In the genomic region with DNA sequence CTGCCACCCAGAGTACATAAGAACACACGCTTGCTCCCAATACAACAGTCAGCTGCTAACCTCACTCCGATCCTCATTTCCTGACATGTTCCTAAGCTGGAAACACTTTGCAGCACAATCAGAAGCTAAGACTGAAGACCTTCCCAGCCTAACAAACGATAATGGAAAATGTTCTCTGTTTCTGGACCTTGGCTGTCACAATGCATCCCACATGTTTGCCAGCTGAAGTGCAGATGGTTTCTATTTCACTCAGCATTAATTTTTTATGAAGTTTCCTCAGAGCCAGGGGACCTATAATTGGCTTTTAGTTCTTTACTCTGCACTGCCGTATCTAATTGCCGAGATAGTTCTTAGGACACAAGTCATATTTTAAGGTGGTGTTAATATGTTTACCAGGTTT, we compare ENCODE assay signal across 16 mouse cellular contexts. TPM values are rescaled to one million over a fixed set of nuclear protein-coding genes. Genes with fewer than 3 reads are reported as not detected.
DNase-seq lines count a peak whose midpoint lies in the region; ATAC-seq lines count a peak whose summit lies in the region.
"Had no signal": no experiment of that assay in that cellular context is flagged by ENCODE, and none has a peak within 500 bp of the region (broad histone marks: within the 10 kb centered on the region; RNA-seq: fewer than 3 reads in every experiment).

No protein-coding gene starts in this region.

- H3K4me2 ChIP-seq in heart, embryonic 11.5 days: no peak overlapping the region
- H3K4me2 ChIP-seq in liver, embryonic 11.5 days: no peak overlapping the region
- H3K4me2 ChIP-seq: hindbrain, embryonic 13.5 days; stomach, embryonic 15.5 days had no signal

- H3K27me3 ChIP-seq in heart, embryonic 11.5 days (ENCODE audit: control insufficient read depth, insufficient read depth, low read length): no peaks in the 10 kb centered on the region
- no peaks in the 10 kb centered on the region for H3K27me3 ChIP-seq in embryonic facial prominence, embryonic 10.5 days (replicated peaks; ENCODE audit: low read depth, poor library complexity, severe bottlenecking)
- H3K27me3 ChIP-seq in liver, embryonic 11.5 days (replicated peaks; ENCODE audit: control insufficient read depth, insufficient read depth, low read length): no peaks in the 10 kb centered on the region
- H3K27me3 ChIP-seq: hindbrain, embryonic 13.5 days; stomach, embryonic 15.5 days had no signal

- peaks cover 3% of the 10 kb centered on the region; the same call in 1 of the 2 replicates for H3K4me1 ChIP-seq in heart, embryonic 11.5 days (ENCODE audit: control insufficient read depth, insufficient read depth, low read length)
- H3K4me1 ChIP-seq in embryonic facial prominence, embryonic 10.5 days: peaks cover 8% of the 10 kb centered on the region; the same call in 1 of the 2 replicates
- H3K4me1 ChIP-seq in liver, embryonic 11.5 days (replicated peaks; ENCODE audit: control insufficient read depth, insufficient read depth, low read length): no peaks in the 10 kb centered on the region; the same call in 1 of the 2 replicates
- H3K4me1 ChIP-seq: stomach, embryonic 15.5 days had no signal

- H3K9me3 ChIP-seq in heart, embryonic 11.5 days (replicated peaks; ENCODE audit: control insufficient read depth, low read length): no peaks in the 10 kb centered on the region
- H3K9me3 ChIP-seq in embryonic facial prominence, embryonic 10.5 days: no peaks in the 10 kb centered on the region
- no peaks in the 10 kb centered on the region for H3K9me3 ChIP-seq in liver, embryonic 11.5 days (ENCODE audit: control insufficient read depth, low read length)
- H3K9me3 ChIP-seq: hindbrain, embryonic 13.5 days; stomach, embryonic 15.5 days had no signal

- H3K36me3 ChIP-seq in heart, embryonic 11.5 days (ENCODE audit: control insufficient read depth, insufficient read depth, low read length): no peaks in the 10 kb centered on the region
- no peaks in the 10 kb centered on the region for H3K36me3 ChIP-seq in embryonic facial prominence, embryonic 10.5 days (replicated peaks)
- no peaks in the 10 kb centered on the region for H3K36me3 ChIP-seq in liver, embryonic 11.5 days (ENCODE audit: control insufficient read depth, insufficient read depth, low read length)
- H3K36me3 ChIP-seq: hindbrain, embryonic 13.5 days; stomach, embryonic 15.5 days had no signal

- no peak for ATAC-seq in heart, embryonic 11.5 days (replicated peaks; ENCODE audit: insufficient number of reproducible peaks, low FRiP score, low TSS enrichment)
- no peak for ATAC-seq in liver, embryonic 11.5 days (replicated peaks; ENCODE audit: low FRiP score)

- H3K4me3 ChIP-seq in heart, embryonic 11.5 days (ENCODE audit: low read depth, low read length): no peak overlapping the region
- no peak overlapping the region for H3K4me3 ChIP-seq in embryonic facial prominence, embryonic 10.5 days
- H3K4me3 ChIP-seq in liver, embryonic 11.5 days (ENCODE audit: low read depth, low read length): no peak overlapping the region
- H3K4me3 ChIP-seq: heart, adult 2 months; hindbrain, embryonic 13.5 days; stomach, embryonic 15.5 days had no signal

- H3K27ac ChIP-seq in heart, embryonic 11.5 days (ENCODE audit: low read depth, low read length): no peak overlapping the region
- no peak overlapping the region for H3K27ac ChIP-seq in embryonic facial prominence, embryonic 10.5 days (replicated peaks)
- H3K27ac ChIP-seq in liver, embryonic 11.5 days (ENCODE audit: low read depth, low read length): no peak overlapping the region
- H3K27ac ChIP-seq: heart, adult 2 months; hindbrain, embryonic 13.5 days; macrophage; stomach, embryonic 15.5 days had no signal

- WGBS in heart, embryonic 11.5 days (ENCODE audit: insufficient replicate concordance): 78% methylated on average over 5 of the region's 5 CpGs
- 58% methylated on average over 5 of the region's 5 CpGs for WGBS in embryonic facial prominence, embryonic 10.5 days
- WGBS in liver, embryonic 11.5 days: 80% methylated on average over 5 of the region's 5 CpGs

- peak; percentile 49 to 52 for DNase-seq in heart, adult 18-20 months
- peak; percentile 17 for DNase-seq in embryonic facial prominence, embryonic 10.5 days (ENCODE audit: low spot score)
- peak; percentile 14 for DNase-seq in heart, postnatal 4 days
- peak; percentile 45 for DNase-seq in lung, postnatal 10 days
- no peak for DNase-seq in adipocyte (ENCODE audit: low spot score)
- DNase-seq in liver, embryonic 11.5 days (ENCODE audit: low spot score): no peak
- DNase-seq in left cerebral cortex, adult 18-20 months (ENCODE audit: low spot score in 2 of 2): no peak
- DNase-seq: cerebellum, adult 9-10 months; kidney, adult 11 months; thymus, postnatal 14 days had no signal

- no peak overlapping the region for H3K9ac ChIP-seq in heart, embryonic 11.5 days (ENCODE audit: low read depth, low read length)
- no peak overlapping the region for H3K9ac ChIP-seq in liver, embryonic 11.5 days (ENCODE audit: low read depth, low read length)
- H3K9ac ChIP-seq: hindbrain, embryonic 13.5 days; stomach, embryonic 15.5 days had no signal

RNA-seq across cellular contexts. Expression of a gene that starts 10.8 kb away (rescaled TPM):
- total RNA-seq in heart, adult 18-20 months (2021): 10 to 100 TPM; 22.2 to 27.3 TPM
- 2.1 and 3.5 TPM in 2 replicates for polyA plus RNA-seq in heart, embryonic 11.5 days (2014; fragmentation: Nextera tagmentation; extraction: Ambion mirVana)
- polyA plus RNA-seq in embryonic facial prominence, embryonic 10.5 days (2016; fragmentation: Nextera tagmentation; extraction: Ambion mirVana): 3.8 and 5.4 TPM in 2 replicates
- 1 to 10 TPM; 4.9 to 6.3 TPM for total RNA-seq in heart, postnatal 4 days (2021)
- 7.9 and 10.1 TPM in 2 replicates for polyA plus RNA-seq in liver, embryonic 11.5 days (2014; fragmentation: Nextera tagmentation; extraction: Ambion mirVana)
- 1 to 10 TPM; 3.7 TPM for total RNA-seq in left cerebral cortex, adult 18-20 months (2021)
- total RNA-seq: MEL had no signal

Comparison
In these comparisons a context has a peak if more than half of its experiments do, and no peak if none do; other contexts are left out.
1. DNase-seq: peak in heart, adult 18-20 months (2 of 2), embryonic facial prominence, embryonic 10.5 days (single experiment), heart, postnatal 4 days (single experiment) and lung, postnatal 10 days (single experiment); none in adipocyte (single experiment), liver, embryonic 11.5 days (single experiment) and left cerebral cortex, adult 18-20 months (0 of 2).